Mouse (Mus musculus) heart, embryonic 11.5 days (tissue): Measurements from ENCODE around the gene Gpr152. TPM values are rescaled to one million over a fixed set of nuclear protein-coding genes. Genes with fewer than 3 reads are reported as not detected.
"Not testable (repeated sequence)": the region's sequence is repeated elsewhere in the genome, so short reads cannot be mapped to it uniquely, and the experiment has no call there.

Experiments
- ATAC-seq: fragments of 200-750 bp; cut with Nextera tagmentation; replicated peaks from 2 replicates; pipeline ENCODE4 v1.8.0; 2017; ENCODE audit warnings: moderate library complexity; ENCODE audit not compliant: insufficient number of reproducible peaks, low FRiP score, low TSS enrichment
- H3K27ac ChIP-seq: fragments of 300-500 bp; sonication (generic); 2 replicates; pipeline ENCODE4 v1.5.1; 2014; ENCODE audit warnings: mild to moderate bottlenecking, low read depth, low read length
- H3K27me3 ChIP-seq: fragments of 300-500 bp; sonication (generic); 2 replicates; pipeline ENCODE4 v1.6.1; 2014; ENCODE audit warnings: mild to moderate bottlenecking, low read length, mixed read lengths; ENCODE audit not compliant: control insufficient read depth, insufficient read depth
- H3K36me3 ChIP-seq: fragments of 300-500 bp; sonication (generic); 2 replicates; pipeline ENCODE4 v1.6.1; 2014; ENCODE audit warnings: mild to moderate bottlenecking, low read length, moderate library complexity, mixed read lengths; ENCODE audit not compliant: control insufficient read depth, insufficient read depth
- H3K4me1 ChIP-seq: fragments of 300-500 bp; sonication (generic); 2 replicates; pipeline ENCODE4 v1.6.1; 2014; ENCODE audit warnings: low read length; ENCODE audit not compliant: control insufficient read depth, insufficient read depth
- H3K4me2 ChIP-seq: fragments of 300-500 bp; sonication (generic); 2 replicates; pipeline ENCODE4 v1.6.1; 2014; ENCODE audit warnings: mild to moderate bottlenecking, moderate library complexity
- H3K4me3 ChIP-seq: fragments of 300-500 bp; sonication (generic); 2 replicates; pipeline ENCODE4 v1.5.1; 2014; ENCODE audit warnings: low read depth, low read length
- H3K9ac ChIP-seq: fragments of 300-500 bp; sonication (generic); 2 replicates; pipeline ENCODE4 v1.6.1; 2014; ENCODE audit warnings: mild to moderate bottlenecking, low read depth, low read length, moderate library complexity
- H3K9me3 ChIP-seq: fragments of 300-500 bp; sonication (generic); replicated peaks from 2 replicates; pipeline ENCODE4 v1.6.1; 2016; ENCODE audit warnings: low read length; ENCODE audit not compliant: control insufficient read depth
- WGBS: fragments of 180-500 bp; shearing (Covaris S2); extraction: QIAGEN DNeasy Blood & Tissue Kit; methylation state at CpG from one replicate; pipeline ENCODE4 v1.1.7; 2014; ENCODE audit not compliant: insufficient replicate concordance; 5-methylcytosine and 5-hydroxymethylcytosine counted together
- polyA plus RNA-seq: library from polyadenylated mRNA; unstranded; fragments of >200 nt; fragmentation: Nextera tagmentation; extraction: Ambion mirVana; gene quantifications from 2 replicates; pipeline ENCODE4 v1.2.1, GENCODE M21; 2014

Gene Gpr152
- polyA plus RNA-seq, 1 experiment from 2014 or later: not detected

GRCm38 (mm10) chr19:4129462-4129861 lies 10.1 kb upstream of the Gpr152 start:
- H3K4me1 ChIP-seq: peaks cover 18% of the 10 kb centered on the region
- no peak overlapping the region for H3K27ac ChIP-seq
- H3K27me3 ChIP-seq: no peaks in the 10 kb centered on the region
- no peak overlapping the region for H3K4me3 ChIP-seq
- no peak for ATAC-seq
- no peak overlapping the region for H3K9ac ChIP-seq
- WGBS: 94% methylated on average over 7 of the region's 7 CpGs
- peaks cover 13% of the 10 kb centered on the region for H3K36me3 ChIP-seq
- no peaks in the 10 kb centered on the region for H3K9me3 ChIP-seq
- no peak overlapping the region for H3K4me2 ChIP-seq

GRCm38 (mm10) chr19:4130106-4130505 lies 9.5 kb upstream of the Gpr152 start:
- ATAC-seq: no peak
- WGBS: 74% methylated on average over 4 of the region's 4 CpGs
- Histone ChIP-seq H3K4me2 (no peak overlapping the region), H3K27me3 (no peaks in the 10 kb centered on the region), H3K36me3 (peaks cover 13% of the 10 kb centered on the region), H3K9me3 (no peaks in the 10 kb centered on the region), H3K27ac (no peak overlapping the region; the same call in 1 of the 2 replicates), H3K4me1 (peaks cover 16% of the 10 kb centered on the region), H3K4me3 (no peak overlapping the region), H3K9ac (no peak overlapping the region)

- Histone ChIP-seq H3K9me3 (no peaks in the 10 kb centered on the region), H3K4me1 (peaks cover 15% of the 10 kb centered on the region), H3K36me3 (peaks cover 13% of the 10 kb centered on the region), H3K4me3 (no peak overlapping the region), H3K27me3 (no peaks in the 10 kb centered on the region), H3K27ac (no peak overlapping the region), H3K4me2 (peak overlapping the region; percentile 31), H3K9ac (no peak overlapping the region)
- WGBS: 80% methylated on average over 5 of the region's 5 CpGs
- ATAC-seq: no peak
Measured at GRCm38 (mm10) chr19:4131075-4131474, 8.5 kb upstream of the Gpr152 start.

GRCm38 (mm10) chr19:4131768-4132167 lies 7.8 kb upstream of the Gpr152 start:
- no peak for ATAC-seq
- peaks cover 11% of the 10 kb centered on the region for H3K4me1 ChIP-seq
- no peak overlapping the region for H3K27ac ChIP-seq
- no peak overlapping the region for H3K9ac ChIP-seq
- peaks cover 13% of the 10 kb centered on the region for H3K36me3 ChIP-seq
- WGBS: 80% methylated on average over 2 of the region's 2 CpGs
- H3K9me3 ChIP-seq: no peaks in the 10 kb centered on the region
- no peak overlapping the region for H3K4me2 ChIP-seq
- H3K27me3 ChIP-seq: no peaks in the 10 kb centered on the region
- H3K4me3 ChIP-seq: no peak overlapping the region

- no peak overlapping the region for H3K27ac ChIP-seq
- peaks cover 10% of the 10 kb centered on the region for H3K36me3 ChIP-seq
- no peak overlapping the region for H3K9ac ChIP-seq
- peaks cover 5% of the 10 kb centered on the region; the same call in 1 of the 2 replicates for H3K4me1 ChIP-seq
- no peak overlapping the region for H3K4me2 ChIP-seq
- no peaks in the 10 kb centered on the region for H3K27me3 ChIP-seq
- ATAC-seq: no peak
- H3K9me3 ChIP-seq: no peaks in the 10 kb centered on the region
- no peak overlapping the region for H3K4me3 ChIP-seq
- 79% methylated on average over 4 of the region's 4 CpGs for WGBS
Measured at GRCm38 (mm10) chr19:4134354-4134753, 5.2 kb upstream of the Gpr152 start.

GRCm38 (mm10) chr19:4135229-4135962 lies 4.2 kb upstream of the Gpr152 start:
- not testable (repeated sequence) for H3K27ac ChIP-seq, H3K4me3 ChIP-seq, H3K4me1 ChIP-seq, H3K4me2 ChIP-seq, H3K9me3 ChIP-seq, ATAC-seq, H3K36me3 ChIP-seq, H3K9ac ChIP-seq, H3K27me3 ChIP-seq
- 75% methylated on average over 6 of the region's 6 CpGs for WGBS

GRCm38 (mm10) chr19:4135963-4136345 lies 3.6 kb upstream of the Gpr152 start:
- H3K9ac ChIP-seq, H3K9me3 ChIP-seq, H3K27ac ChIP-seq, H3K4me1 ChIP-seq, H3K36me3 ChIP-seq, H3K4me3 ChIP-seq, H3K4me2 ChIP-seq, H3K27me3 ChIP-seq: not testable (repeated sequence)
- ATAC-seq: peak; percentile 46; the same call in 1 of the 2 replicates
- WGBS: 18% methylated on average over 8 of the region's 8 CpGs

GRCm38 (mm10) chr19:4136463-4136862 lies 3.1 kb upstream of the Gpr152 start:
- Histone ChIP-seq H3K4me3 (no peak overlapping the region), H3K27ac (no peak overlapping the region), H3K4me2 (no peak overlapping the region), H3K36me3 (peaks cover 10% of the 10 kb centered on the region), H3K9me3 (no peaks in the 10 kb centered on the region), H3K9ac (no peak overlapping the region), H3K4me1 (no peaks in the 10 kb centered on the region), H3K27me3 (no peaks in the 10 kb centered on the region)
- ATAC-seq: no peak
- 76% methylated on average over 5 of the region's 5 CpGs for WGBS

GRCm38 (mm10) chr19:4137913-4138312 lies 1.7 kb upstream of the Gpr152 start:
- H3K4me1 ChIP-seq: no peaks in the 10 kb centered on the region
- 80% methylated on average over 5 of the region's 5 CpGs for WGBS

More at GRCm38 (mm10) chr19:4137913-4138312, 1.7 kb upstream of the Gpr152 start:
- H3K4me3 ChIP-seq: no peak overlapping the region
- no peak overlapping the region for H3K4me2 ChIP-seq
- no peaks in the 10 kb centered on the region for H3K9me3 ChIP-seq
- H3K9ac ChIP-seq: no peak overlapping the region
- no peak for ATAC-seq
- H3K36me3 ChIP-seq: no peaks in the 10 kb centered on the region; the same call in 1 of the 2 replicates
- H3K27me3 ChIP-seq: no peaks in the 10 kb centered on the region
- H3K27ac ChIP-seq: no peak overlapping the region
